Mouse (Mus musculus) heart, postnatal 0 days (tissue): ENCODE data around the gene Hoxd8. TPM values are rescaled to one million over a fixed set of nuclear protein-coding genes. Genes with fewer than 3 reads are reported as not detected.
A peak's percentile ranks its signal among the peaks of the same experiment; 100 is the strongest.

Experiments used
- ATAC-seq: fragments of 200-750 bp; cut with Nextera tagmentation; 2 replicates; pipeline ENCODE4 v1.8.0; 2017; ENCODE audit warnings: low read depth, moderate number of reproducible peaks, moderate library complexity; ENCODE audit not compliant: insufficient read depth
- DNase-seq: peaks from one replicate; pipeline ENCODE4 v3.0.0-alpha.2; 2016; ENCODE audit warnings: low spot score
- H3K27ac ChIP-seq: fragments of 300-500 bp; sonication (generic); 2 replicates; pipeline ENCODE4 v1.5.1; 2014; ENCODE audit warnings: low read depth, mild to moderate bottlenecking
- H3K27me3 ChIP-seq: fragments of 300-500 bp; sonication (generic); 2 replicates; pipeline ENCODE4 v1.6.1; 2014; ENCODE audit warnings: low read length, mixed read lengths; ENCODE audit not compliant: control insufficient read depth, insufficient read depth
- H3K36me3 ChIP-seq: fragments of 300-500 bp; sonication (generic); replicated peaks from 2 replicates; pipeline ENCODE4 v1.6.1; 2014; ENCODE audit warnings: low read length, mixed read lengths; ENCODE audit not compliant: control insufficient read depth, insufficient read depth
- H3K4me1 ChIP-seq: fragments of 300-500 bp; sonication (generic); 2 replicates; pipeline ENCODE4 v1.6.1; 2014; ENCODE audit warnings: antibody characterized with exemption; ENCODE audit not compliant: control insufficient read depth, insufficient read depth
- H3K4me2 ChIP-seq: fragments of 300-500 bp; sonication (generic); 2 replicates; pipeline ENCODE4 v1.6.1; 2014; ENCODE audit warnings: low read depth, mild to moderate bottlenecking, low read length, moderate library complexity
- H3K4me3 ChIP-seq: fragments of 300-500 bp; sonication (generic); 2 replicates; pipeline ENCODE4 v1.5.1; 2014; ENCODE audit warnings: low read depth, low read length
- H3K9ac ChIP-seq: fragments of 300-500 bp; sonication (generic); replicated peaks from 2 replicates; pipeline ENCODE4 v1.6.1; 2014; ENCODE audit warnings: low read depth, low read length, mixed read lengths
- H3K9me3 ChIP-seq: fragments of 300-500 bp; sonication (generic); replicated peaks from 2 replicates; pipeline ENCODE4 v1.6.1; 2016; ENCODE audit warnings: low read length; ENCODE audit not compliant: control insufficient read depth
- CTCF ChIP-seq: IDR thresholded peaks from 2 replicates; pipeline ENCODE4 v1.5.1; 2016; ENCODE audit warnings: antibody characterized with exemption, control low read depth, low read depth
- EP300 ChIP-seq: IDR thresholded peaks from 2 replicates; pipeline ENCODE4 v1.6.1; 2016; ENCODE audit warnings: antibody characterized with exemption, low read depth
- WGBS: fragments of 180-500 bp; shearing (Covaris S2); extraction: QIAGEN DNeasy Blood & Tissue Kit; methylation state at CpG from one replicate; pipeline ENCODE4 v1.1.7; 2014; 5-methylcytosine and 5-hydroxymethylcytosine counted together
- polyA plus RNA-seq: library from polyadenylated mRNA; unstranded; fragments of >200 nt; fragmentation: Nextera tagmentation; extraction: Ambion mirVana; gene quantifications from 2 replicates; pipeline ENCODE4 v1.2.1, GENCODE M21; 2015
- total RNA-seq: library from RNA; depleted of rRNA; stranded (reverse); fragments of >200 nt; gene quantifications from 2 replicates; pipeline ENCODE4 v1.2.3, GENCODE M21; 2014; ENCODE audit warnings: low replicate concordance

Hoxd8 gene
- total and polyA plus RNA-seq, 2 experiments from 2014 or later: 0.23 to 1.5 TPM

DNA sequence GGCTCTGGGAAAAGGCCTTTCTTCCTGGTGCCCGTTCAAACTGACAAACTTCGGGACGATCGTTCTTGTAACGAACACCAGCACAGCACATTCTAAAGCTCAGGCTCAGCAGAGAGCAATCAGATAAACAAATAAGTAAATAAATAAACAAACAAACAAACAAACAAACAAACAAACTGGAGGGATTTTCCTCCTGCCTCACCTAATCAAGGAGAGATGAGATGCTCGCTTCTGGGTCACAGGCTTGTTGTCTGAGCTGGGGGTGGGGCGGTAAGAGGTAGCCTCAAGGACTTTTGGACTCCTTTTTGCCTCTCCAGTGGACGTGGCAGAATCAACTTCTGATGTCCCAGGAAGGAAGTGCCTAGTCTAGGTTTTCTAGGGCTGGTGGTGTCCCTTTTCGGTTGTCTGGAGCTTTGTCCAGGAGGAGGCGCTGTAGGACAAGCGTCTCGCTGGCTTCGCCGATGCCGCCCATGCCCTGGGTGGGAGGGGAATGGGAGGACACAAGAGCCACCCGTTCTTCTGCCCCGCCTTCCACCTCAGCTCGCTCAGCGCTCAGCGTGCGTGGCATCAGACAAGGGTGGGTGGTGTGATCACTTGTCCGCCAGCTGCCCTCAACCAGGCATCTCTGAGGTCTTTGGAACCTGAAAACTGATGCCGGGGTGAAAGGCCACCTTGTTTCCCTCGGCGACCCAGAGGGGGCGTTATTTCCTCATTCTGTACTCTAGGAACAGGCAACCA is 11.3 kb downstream of the Hoxd8 start:
- H3K9ac ChIP-seq: no peak overlapping the region
- ATAC-seq (peak; percentile 80), DNase-seq (peak; percentile 62)
- peak overlapping the region; percentile 51 for H3K4me2 ChIP-seq
- H3K9me3 ChIP-seq: no peaks in the 10 kb centered on the region
- TF ChIP-seq EP300 (no peak), CTCF (peak; percentile 88)
- H3K4me1 ChIP-seq: peaks cover 6% of the 10 kb centered on the region; the same call in 1 of the 2 replicates
- peak overlapping the region; percentile 32 for H3K4me3 ChIP-seq
- 4% methylated on average over 26 of the region's 26 CpGs for WGBS
- H3K27ac ChIP-seq: no peak overlapping the region
- H3K36me3 ChIP-seq: no peaks in the 10 kb centered on the region
- peaks cover 97% of the 10 kb centered on the region for H3K27me3 ChIP-seq

DNA sequence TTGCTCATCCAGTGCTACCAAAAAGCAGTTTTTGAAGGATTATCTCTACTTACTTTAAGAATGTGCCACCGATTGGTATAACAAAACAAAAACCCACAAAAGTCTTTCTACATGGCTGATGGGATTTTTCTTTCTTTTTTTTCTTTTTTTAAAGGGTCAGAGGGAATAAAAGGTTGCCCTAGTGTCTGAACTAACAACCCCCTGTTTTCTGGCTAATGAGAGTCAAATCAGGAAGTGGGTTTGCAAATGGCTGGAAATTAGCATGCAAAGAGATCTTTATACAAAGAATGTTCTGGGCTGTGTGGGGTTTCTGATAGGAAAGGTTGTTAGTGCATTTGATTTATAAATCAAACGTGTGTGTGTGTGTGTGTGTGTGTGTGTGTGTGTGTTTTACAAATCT is 16.0 kb downstream of the Hoxd8 start:
- WGBS: 11% methylated on average over 2 of the region's 2 CpGs
- no peak overlapping the region for H3K4me3 ChIP-seq

DNA sequence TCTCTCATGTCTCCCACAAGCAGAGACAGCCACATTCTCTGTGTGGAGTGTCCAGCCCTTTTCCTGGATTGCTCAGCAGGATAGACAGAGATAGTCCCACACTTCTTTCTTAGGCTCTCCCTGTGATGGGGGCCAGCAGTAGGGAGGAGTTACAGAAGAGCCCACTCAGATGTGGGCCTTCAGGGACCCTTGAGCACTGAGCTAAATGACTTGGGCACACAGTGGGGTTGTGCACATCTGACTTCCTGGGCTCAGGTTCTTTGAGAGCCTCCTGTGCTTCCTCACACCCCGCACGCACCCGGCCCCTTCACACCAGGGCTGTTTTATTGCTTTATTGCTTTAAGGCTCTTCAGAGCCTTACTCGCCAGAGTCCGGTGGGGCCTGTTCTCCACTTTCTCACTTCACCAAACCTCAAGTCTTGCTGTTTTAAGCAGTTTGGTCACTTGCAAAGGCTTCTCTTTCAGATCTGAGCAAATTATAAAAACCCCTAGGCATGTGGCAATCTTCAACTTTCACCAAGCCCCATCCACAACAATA is 16.6 kb downstream of the Hoxd8 start:
- WGBS: 13% methylated on average over 5 of the region's 5 CpGs

More for the DNA sequence above, 16.0 kb downstream of the Hoxd8 start:
- Histone ChIP-seq H3K9ac (no peak overlapping the region), H3K9me3 (no peaks in the 10 kb centered on the region), H3K27me3 (peaks cover 97% of the 10 kb centered on the region), H3K27ac (no peak overlapping the region), H3K4me1 (no peaks in the 10 kb centered on the region), H3K36me3 (no peaks in the 10 kb centered on the region), H3K4me2 (no peak overlapping the region)
- no peak for ATAC-seq
- no peak for DNase-seq
- TF ChIP-seq EP300: no peak
- no peak for TF ChIP-seq CTCF

DNA sequence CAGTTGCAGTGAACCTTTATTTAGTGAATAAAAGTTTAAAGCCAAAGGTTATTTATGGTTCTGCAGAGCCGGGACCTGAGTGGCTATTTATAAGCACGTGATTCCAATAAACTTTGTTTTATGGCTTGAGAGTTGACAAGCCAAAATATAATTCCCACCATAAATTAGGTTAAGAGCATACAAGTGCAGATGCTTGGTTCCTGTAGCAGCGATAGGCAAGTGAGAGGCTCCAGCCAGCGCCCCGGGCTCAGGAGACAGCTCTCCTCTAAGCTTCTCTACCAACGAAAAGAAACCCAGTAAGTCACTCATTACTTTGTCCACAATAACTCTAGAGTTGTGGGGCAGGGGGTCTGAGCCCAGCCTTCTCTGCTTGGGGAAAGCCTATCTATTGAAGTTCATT is 17.5 kb downstream of the Hoxd8 start:
- Histone ChIP-seq H3K4me1 (no peaks in the 10 kb centered on the region), H3K27ac (no peak overlapping the region), H3K9me3 (no peaks in the 10 kb centered on the region), H3K27me3 (peaks cover 97% of the 10 kb centered on the region), H3K9ac (no peak overlapping the region), H3K4me2 (no peak overlapping the region), H3K36me3 (no peaks in the 10 kb centered on the region), H3K4me3 (no peak overlapping the region)
- WGBS: 15% methylated on average over 6 of the region's 6 CpGs
- no peak for DNase-seq
- ATAC-seq: no peak
- TF ChIP-seq EP300: no peak

More for the DNA sequence above, 16.6 kb downstream of the Hoxd8 start:
- DNase-seq (no peak), ATAC-seq (no peak)
- Histone ChIP-seq H3K9me3 (no peaks in the 10 kb centered on the region), H3K36me3 (no peaks in the 10 kb centered on the region), H3K4me1 (no peaks in the 10 kb centered on the region), H3K27ac (no peak overlapping the region), H3K9ac (no peak overlapping the region), H3K4me2 (no peak overlapping the region), H3K27me3 (peaks cover 97% of the 10 kb centered on the region), H3K4me3 (no peak overlapping the region)
- TF ChIP-seq EP300: no peak
- no peak for TF ChIP-seq CTCF

DNA sequence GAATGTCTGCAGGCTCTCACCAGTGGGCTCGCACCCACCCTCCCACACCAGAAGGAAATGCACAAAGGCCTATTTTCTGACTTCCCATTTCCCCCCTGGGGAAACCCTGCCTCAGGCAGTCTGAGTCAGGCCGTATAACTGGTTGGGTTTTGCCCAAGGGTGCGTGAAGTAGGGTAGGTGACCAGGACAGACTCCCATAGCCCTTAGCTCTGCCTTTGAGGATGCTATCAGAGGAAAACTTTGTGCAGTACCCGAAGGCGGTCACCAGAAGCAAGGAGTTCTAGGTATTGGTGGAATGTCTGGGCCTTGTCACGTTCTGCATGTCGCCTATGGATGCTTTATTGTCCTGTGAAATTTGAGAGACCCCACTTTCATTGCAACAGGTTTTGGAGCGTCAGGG is 18.5 kb downstream of the Hoxd8 start:
- no peaks in the 10 kb centered on the region for H3K9me3 ChIP-seq
- WGBS: 5% methylated on average over 8 of the region's 8 CpGs
- no peak overlapping the region for H3K9ac ChIP-seq
- peaks cover 97% of the 10 kb centered on the region for H3K27me3 ChIP-seq
- H3K4me3 ChIP-seq: no peak overlapping the region
- no peak overlapping the region for H3K4me2 ChIP-seq
- no peak for ATAC-seq
- H3K4me1 ChIP-seq: no peaks in the 10 kb centered on the region
- TF ChIP-seq EP300 (no peak), CTCF (no peak)
- no peaks in the 10 kb centered on the region for H3K36me3 ChIP-seq
- no peak overlapping the region for H3K27ac ChIP-seq
- DNase-seq: no peak
